Mouse (Mus musculus) CH12.LX (cell line): ENCODE results near the gene Eef1a1. TPM values are rescaled to one million over a fixed set of nuclear protein-coding genes. Genes with fewer than 3 reads are reported as not detected.

Experiments
- DNase-seq: peaks from one replicate; pipeline ENCODE4 v3.0.0-alpha.2; 2013; ENCODE audit errors: extremely low read depth
- H3K27ac ChIP-seq: 2 replicates; pipeline ENCODE4 v1.5.1; 2012; ENCODE audit warnings: low read depth, mild to moderate bottlenecking, control low read depth, moderate library complexity; ENCODE audit not compliant: insufficient read depth
- H3K27me3 ChIP-seq: replicated peaks from 2 replicates; pipeline ENCODE3; 2012; ENCODE audit warnings: inconsistent platforms
- H3K36me3 ChIP-seq, 2 experiments: replicated peaks in 1 of 2; 2 replicates each; pipeline versions ENCODE3 to v1.6.1; 2012; ENCODE audit warnings: inconsistent platforms in 1 of 2, low read length in 1 of 2, mild to moderate bottlenecking in 1 of 2, mixed read lengths in 1 of 2, moderate library complexity in 1 of 2; ENCODE audit not compliant: control insufficient read depth in 1 of 2, insufficient read depth in 1 of 2
- H3K4me1 ChIP-seq, 2 experiments: 2 replicates each; pipeline ENCODE4 v1.6.1; 2012; ENCODE audit warnings: inconsistent platforms in 1 of 2, moderate library complexity in 1 of 2; ENCODE audit not compliant: insufficient read depth in 2 of 2, control insufficient read depth in 1 of 2
- H3K4me2 ChIP-seq: 2 replicates; pipeline ENCODE4 v1.6.1; 2012; ENCODE audit warnings: low read depth, mild to moderate bottlenecking, control low read depth; ENCODE audit not compliant: poor library complexity, insufficient read depth, severe bottlenecking
- H3K4me3 ChIP-seq, 3 experiments: fragments of 150-350 bp in 1 of 3; sonication (generic) in 1 of 3; replicated peaks in 1 of 3; 2 replicates each; pipeline versions ENCODE3 to v1.5.1; 2011 to 2012; ENCODE audit warnings: low read depth in 2 of 3, low read length in 2 of 3, mild to moderate bottlenecking in 2 of 3, moderate library complexity in 2 of 3, control low read depth in 1 of 3, improper control_type of control experiment in 1 of 3, inconsistent platforms in 1 of 3, mixed read lengths in 1 of 3; ENCODE audit not compliant: poor library complexity in 1 of 3
- H3K79me2 ChIP-seq: replicated peaks from 2 replicates; pipeline ENCODE4 v1.6.1; 2012; ENCODE audit warnings: mild to moderate bottlenecking, moderate library complexity; ENCODE audit not compliant: control insufficient read depth, poor library complexity, insufficient read depth, severe bottlenecking; ENCODE audit errors: extremely low read depth
- H3K9ac ChIP-seq: 2 replicates; pipeline ENCODE4 v1.6.1; 2012; ENCODE audit warnings: low read depth, mild to moderate bottlenecking, control low read depth, moderate library complexity; ENCODE audit not compliant: insufficient read depth
- H3K9me3 ChIP-seq: replicated peaks from 2 replicates; pipeline ENCODE3; 2012; ENCODE audit warnings: low read length, inconsistent platforms, mixed read lengths
- BHLHE40 ChIP-seq: IDR thresholded peaks from 2 replicates; pipeline ENCODE4 v1.6.1; 2011; ENCODE audit warnings: mild to moderate bottlenecking, low read depth, low read length, improper control_type of control experiment
- CTCF ChIP-seq, 2 experiments: IDR thresholded peaks in 1 of 2; conservative IDR thresholded peaks in 1 of 2; 2 replicates each; pipeline ENCODE4 v1.5.1; 2011 to 2012; ENCODE audit warnings: low read depth in 2 of 2, low read length in 2 of 2, improper control_type of control experiment in 1 of 2, inconsistent platforms in 1 of 2, mild to moderate bottlenecking in 1 of 2, moderate library complexity in 1 of 2
- E2F4 ChIP-seq: IDR thresholded peaks from 2 replicates; pipeline ENCODE4 v1.6.1; 2011; ENCODE audit warnings: low read depth, low read length, improper control_type of control experiment; ENCODE audit not compliant: insufficient replicate concordance
- ELF1 ChIP-seq: IDR thresholded peaks from 2 replicates; pipeline ENCODE4 v1.6.1; 2014; ENCODE audit warnings: low read depth, mild to moderate bottlenecking, inconsistent platforms, low read length, improper control_type of control experiment
- EP300 ChIP-seq: IDR thresholded peaks from 2 replicates; pipeline ENCODE4 v1.6.1; 2011; ENCODE audit warnings: low read length, improper control_type of control experiment
- ETS1 ChIP-seq: conservative IDR thresholded peaks from 2 replicates; pipeline ENCODE4 v1.6.1; 2012; ENCODE audit warnings: low read depth, mild to moderate bottlenecking, inconsistent platforms, low read length, improper control_type of control experiment, moderate library complexity
- GABPA ChIP-seq: IDR thresholded peaks from 2 replicates; pipeline ENCODE4 v1.6.1; 2012; ENCODE audit warnings: low read depth, low read length, improper control_type of control experiment, inconsistent platforms; ENCODE audit not compliant: insufficient replicate concordance
- HCFC1 ChIP-seq: IDR thresholded peaks from 2 replicates; pipeline ENCODE4 v1.6.1; 2012; ENCODE audit warnings: low read depth, mild to moderate bottlenecking, inconsistent platforms, low read length, improper control_type of control experiment
- IRF4 ChIP-seq: IDR thresholded peaks from 2 replicates; pipeline ENCODE4 v1.6.1; 2014; ENCODE audit warnings: low read depth, mild to moderate bottlenecking, inconsistent platforms, low read length, improper control_type of control experiment
- JUN ChIP-seq: IDR thresholded peaks from 2 replicates; pipeline ENCODE4 v1.6.1; 2011; ENCODE audit warnings: low read depth, mild to moderate bottlenecking, low read length, improper control_type of control experiment, moderate library complexity; ENCODE audit not compliant: insufficient read depth
- KAT2A ChIP-seq: IDR thresholded peaks from 2 replicates; pipeline ENCODE4 v1.6.1; 2012; ENCODE audit warnings: low read length, improper control_type of control experiment, inconsistent platforms; ENCODE audit not compliant: insufficient replicate concordance
- MAX ChIP-seq: IDR thresholded peaks from 2 replicates; pipeline ENCODE4 v1.6.1; 2011; ENCODE audit warnings: low read length, improper control_type of control experiment
- MAZ ChIP-seq: IDR thresholded peaks from 2 replicates; pipeline ENCODE4 v1.6.1; 2012; ENCODE audit warnings: low read depth, mild to moderate bottlenecking, inconsistent platforms, low read length, improper control_type of control experiment, moderate library complexity
- MEF2A ChIP-seq: IDR thresholded peaks from 2 replicates; pipeline ENCODE4 v1.6.1; 2014; ENCODE audit warnings: low read depth, mild to moderate bottlenecking, inconsistent platforms, low read length, improper control_type of control experiment, borderline replicate concordance
- MXI1 ChIP-seq: IDR thresholded peaks from 2 replicates; pipeline ENCODE4 v1.6.1; 2011; ENCODE audit warnings: mild to moderate bottlenecking, low read depth, low read length, improper control_type of control experiment
- MYC ChIP-seq: IDR thresholded peaks from 2 replicates; pipeline ENCODE4 v1.6.1; 2011; ENCODE audit warnings: low read depth, mild to moderate bottlenecking, improper control_type of control experiment, low read length
- NRF1 ChIP-seq: IDR thresholded peaks from 2 replicates; pipeline ENCODE4 v1.6.1; 2014; ENCODE audit warnings: low read depth, mild to moderate bottlenecking, inconsistent platforms, low read length, improper control_type of control experiment, moderate library complexity
- PAX5 ChIP-seq: IDR thresholded peaks from 2 replicates; pipeline ENCODE4 v1.6.1; 2012; ENCODE audit warnings: low read length, inconsistent platforms, mixed read lengths
- POLR2A ChIP-seq: IDR thresholded peaks from 2 replicates; pipeline ENCODE4 v1.6.1; 2011; ENCODE audit warnings: low read depth, mild to moderate bottlenecking, improper control_type of control experiment, low read length
- RAD21 ChIP-seq: IDR thresholded peaks from 2 replicates; pipeline ENCODE4 v1.6.1; 2011; ENCODE audit warnings: low read depth, mild to moderate bottlenecking, low read length, improper control_type of control experiment, moderate library complexity
- RCOR1 ChIP-seq: conservative IDR thresholded peaks from 2 replicates; pipeline ENCODE4 v1.6.1; 2012; ENCODE audit warnings: low read depth, mild to moderate bottlenecking, inconsistent platforms, low read length, improper control_type of control experiment
- SIN3A ChIP-seq: IDR thresholded peaks from 2 replicates; pipeline ENCODE4 v1.6.1; 2012; ENCODE audit warnings: low read length, improper control_type of control experiment, inconsistent platforms
- SMC3 ChIP-seq: IDR thresholded peaks from 2 replicates; pipeline ENCODE4 v1.6.1; 2011; ENCODE audit warnings: low read depth, low read length, improper control_type of control experiment
- TBP ChIP-seq: conservative IDR thresholded peaks from 2 replicates; pipeline ENCODE4 v1.6.1; 2011; ENCODE audit warnings: low read depth, low read length, improper control_type of control experiment
- TCF12 ChIP-seq: IDR thresholded peaks from 2 replicates; pipeline ENCODE4 v1.6.1; 2014; ENCODE audit warnings: low read depth, mild to moderate bottlenecking, inconsistent platforms, low read length, improper control_type of control experiment
- UBTF ChIP-seq: IDR thresholded peaks from 2 replicates; pipeline ENCODE4 v1.6.1; 2012; ENCODE audit warnings: low read depth, mild to moderate bottlenecking, inconsistent platforms, low read length, improper control_type of control experiment, moderate library complexity
- USF1 ChIP-seq: IDR thresholded peaks from 2 replicates; pipeline ENCODE4 v1.6.1; 2014; ENCODE audit warnings: low read depth, mild to moderate bottlenecking, inconsistent platforms, low read length, improper control_type of control experiment
- ZC3H11A ChIP-seq: IDR thresholded peaks from 2 replicates; pipeline ENCODE4 v1.6.1; 2012; ENCODE audit warnings: low read depth, mild to moderate bottlenecking, inconsistent platforms, low read length, improper control_type of control experiment
- ZKSCAN1 ChIP-seq: IDR thresholded peaks from 2 replicates; pipeline ENCODE4 v1.6.1; 2012; ENCODE audit warnings: low read depth, inconsistent platforms, low read length, improper control_type of control experiment, borderline replicate concordance
- ZNF384 ChIP-seq: IDR thresholded peaks from 2 replicates; pipeline ENCODE4 v1.6.1; 2012; ENCODE audit warnings: low read depth, low read length, improper control_type of control experiment, inconsistent platforms
- dilution Hi-C: fragments of 300-500 bp; cut with MboI; formaldehyde crosslinking; loops from 2 replicates; pipeline ENCODE4 v1.14.3; 2020; ENCODE audit warnings: low sequenced_read_pairs; ENCODE audit not compliant: extremely low pct_unique_long_range_greater_than_20kb, extremely low pct_ligation_motif_present
- in situ Hi-C: fragments of 300-500 bp; cut with MboI; formaldehyde crosslinking; loops from 3 replicates; pipeline ENCODE4 v1.14.3; 2019; ENCODE audit warnings: low sequenced_read_pairs, low pct_ligation_motif_present, low pct_unique_long_range_greater_than_20kb, mixed read lengths
- polyA plus RNA-seq: library from polyadenylated mRNA; unstranded; fragments of >175 nt; gene quantifications from 2 replicates; pipeline ENCODE4 v1.2.1, GENCODE M21; 2012; ENCODE audit warnings: low read depth; ENCODE audit not compliant: insufficient read length
- total RNA-seq, 2 experiments: library from RNA; depleted of rRNA; stranded (reverse); fragments of 300-350 nt in 1 of 2; fragments of >200 nt in 1 of 2; gene quantifications; 2 replicates each; pipeline ENCODE4 v1.2.3; 2012 to 2014

Eef1a1 gene
- total and polyA plus RNA-seq, 3 experiments = 12,362 to 21,026 (median 18,409) TPM

DNA sequence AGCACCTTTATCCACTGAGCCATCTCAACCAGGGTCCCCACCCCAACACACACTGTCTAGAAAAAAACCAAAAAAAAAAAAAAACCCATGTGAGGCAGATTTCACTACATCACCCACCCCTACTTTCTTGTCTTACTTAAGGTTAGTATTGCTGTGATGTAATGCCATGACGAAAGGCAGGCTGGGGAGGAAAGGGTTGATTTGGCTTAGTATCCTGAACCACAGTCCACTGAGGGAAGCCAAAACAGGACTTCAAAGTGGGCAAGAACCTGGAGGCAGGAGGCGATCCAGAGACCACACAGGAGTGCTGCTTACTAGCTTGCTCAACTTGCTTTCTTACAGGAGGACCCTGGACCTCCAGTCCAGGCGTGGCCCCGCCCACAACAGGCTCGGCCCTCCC lies 38.5 kb downstream of the Eef1a1 start:
- H3K4me1 ChIP-seq = peaks cover 7 to 25% of the 10 kb centered on the region in 2 experiments
- dilution Hi-C loops = no loop called here

GRCm38 (mm10) chr9:78447973-78448873 lies 40.7 kb downstream of the Eef1a1 start, which contains the start of the genes Mto1 and Gm17324:
Gene Mto1, plus strand, starts transcription at chr9:78448208.
Gene Gm17324, minus strand, starts transcription at chr9:78448786.
- in situ Hi-C loops (no loop called here), dilution Hi-C loops (no loop called here)
- Histone ChIP-seq H3K36me3 (peaks cover 18 to 32% of the 10 kb centered on the region in 2 experiments), H3K79me2 (no peaks in the 10 kb centered on the region), H3K9me3 (peaks cover 17% of the 10 kb centered on the region), H3K4me2 (peak within 1 kb of the TSS; percentile 82), H3K4me1 (peaks cover 7 to 25% of the 10 kb centered on the region in 2 experiments), H3K27ac (peak within 1 kb of the TSS; percentile 48), H3K4me3 (peak within 1 kb of the TSS; percentile 88 to 94 (median 91)), H3K27me3 (peaks cover 35% of the 10 kb centered on the region), H3K9ac (peak within 1 kb of the TSS; percentile 80)
- peak; percentile 91 for DNase-seq
- TF ChIP-seq MAZ = peak; percentile 92; the same call in 1 of the 2 replicates
- 0 out of 2 replicates have a peak, but pooled peaks have one; percentile 15 for TF ChIP-seq EP300
- TF ChIP-seq ZC3H11A = no peak
- TF ChIP-seq NRF1 = peak; percentile 92
- no peak for TF ChIP-seq BHLHE40
- peak; percentile 76 for TF ChIP-seq HCFC1
- no peak for TF ChIP-seq UBTF
- no peak for TF ChIP-seq JUN
- TF ChIP-seq CTCF (conservative IDR thresholded peaks at IDR 0.05 in 1 of 2, IDR thresholded peaks at IDR 0.05 in 1 of 2; ENCODE audit: low read depth in 2 of 2, low read length in 2 of 2) = no peak
- no peak for TF ChIP-seq ZNF384
- peak; percentile 53; the same call in 1 of the 2 replicates for TF ChIP-seq SIN3A
- peak; percentile 51 for TF ChIP-seq IRF4
- peak; percentile 66; the same call in 1 of the 2 replicates for TF ChIP-seq TBP
- peak; percentile 76 for TF ChIP-seq ELF1
- TF ChIP-seq GABPA = no peak
- TF ChIP-seq PAX5 = no peak
- TF ChIP-seq ETS1 = no peak
- TF ChIP-seq RCOR1 = no peak
- TF ChIP-seq RAD21 = no peak
- no peak for TF ChIP-seq USF1
- TF ChIP-seq KAT2A = peak; percentile 55; the same call in 1 of the 2 replicates
- TF ChIP-seq MEF2A = peak; percentile 26
- 0 out of 2 replicates have a peak, but pooled peaks have one; percentile 46 for TF ChIP-seq MYC
- no peak for TF ChIP-seq ZKSCAN1
- TF ChIP-seq SMC3 = no peak; the same call in 1 of the 2 replicates
- peak; percentile 89 for TF ChIP-seq POLR2A
- TF ChIP-seq E2F4 = peak; percentile 94
- TF ChIP-seq MAX = peak; percentile 41
- peak; percentile 71 for TF ChIP-seq MXI1

More for the DNA sequence above, 38.5 kb downstream of the Eef1a1 start:
- H3K9me3 ChIP-seq = peaks cover 7% of the 10 kb centered on the region
- peaks cover 21% of the 10 kb centered on the region for H3K27me3 ChIP-seq
- DNase-seq = no peak
- H3K4me3 ChIP-seq = no peak overlapping the region
- in situ Hi-C loops = no loop called here
- TF ChIP-seq EP300 = no peak
- no peak for TF ChIP-seq RCOR1
- TF ChIP-seq USF1 = no peak
- no peak for TF ChIP-seq TCF12
- TF ChIP-seq ETS1 = no peak
- H3K27ac ChIP-seq = no peak overlapping the region
- H3K9ac ChIP-seq = no peak overlapping the region
- peaks cover 31 to 51% of the 10 kb centered on the region in 2 experiments for H3K36me3 ChIP-seq
- H3K79me2 ChIP-seq = no peaks in the 10 kb centered on the region
- no peak overlapping the region for H3K4me2 ChIP-seq
